In genomic region chr2:168565538-168566253, GRCm38 (mm10) we compare ENCODE assay signal across 18 mouse cellular contexts. TPM values are rescaled to one million over a fixed set of nuclear protein-coding genes. Genes with fewer than 3 reads are reported as not detected.
DNase-seq lines count a peak whose midpoint lies in the region; ATAC-seq lines count a peak whose summit lies in the region.
"Had no signal": no experiment of that assay in that cellular context is flagged by ENCODE, and none has a peak within 500 bp of the region (broad histone marks: within the 10 kb centered on the region; RNA-seq: fewer than 3 reads in every experiment).

No protein-coding gene starts in this region.

- 80% methylated on average over 19 of the region's 19 CpGs for WGBS in heart, embryonic 12.5 days

- no peak overlapping the region for H3K4me3 ChIP-seq in heart, embryonic 12.5 days
- H3K4me3 ChIP-seq: embryonic facial prominence, embryonic 12.5 days; forebrain, embryonic 15.5 days; hindbrain, embryonic 10.5 days; intestine, embryonic 15.5 days; midbrain, embryonic 13.5 days had no signal

- no peak overlapping the region for H3K9ac ChIP-seq in heart, embryonic 12.5 days
- H3K9ac ChIP-seq: embryonic facial prominence, embryonic 12.5 days; forebrain, embryonic 15.5 days; intestine, embryonic 15.5 days; midbrain, embryonic 13.5 days had no signal

- peaks cover 51% of the 10 kb centered on the region for H3K4me1 ChIP-seq in heart, embryonic 12.5 days (replicated peaks)
- H3K4me1 ChIP-seq: forebrain, embryonic 15.5 days; midbrain, embryonic 13.5 days had no signal

- intact Hi-C loops in heart, postnatal 10 days (cut with DNase I), result no loop called here
- intact Hi-C loops in left cerebral cortex, postnatal 4 days (cut with DNase I), result no loop called here

- peak; percentile 62 to 69 for DNase-seq in heart, postnatal 10 days
- DNase-seq in left cerebral cortex, postnatal 4 days, result peak; percentile 23
- DNase-seq in left cerebral cortex, adult 8-10 months (ENCODE audit: low spot score in 2 of 2), result no peak
- DNase-seq in 416B (ENCODE audit: low read depth), result peak; percentile 60
- no peak for DNase-seq in cerebellum, postnatal 25 days
- DNase-seq: adrenal gland, postnatal 14 days; cerebellum, adult 18-20 months; kidney, postnatal 36 days; right cerebral cortex, postnatal 25 days; thymus, postnatal 25 days had no signal

- peaks cover 5% of the 10 kb centered on the region; the same call in 1 of the 2 replicates for H3K9me3 ChIP-seq in heart, embryonic 12.5 days (replicated peaks)
- H3K9me3 ChIP-seq: embryonic facial prominence, embryonic 12.5 days; forebrain, embryonic 15.5 days; midbrain, embryonic 13.5 days had no signal

- peaks cover 7% of the 10 kb centered on the region for H3K27me3 ChIP-seq in heart, embryonic 12.5 days (replicated peaks)
- H3K27me3 ChIP-seq: forebrain, embryonic 15.5 days; intestine, embryonic 15.5 days; midbrain, embryonic 13.5 days had no signal

- peaks cover 48% of the 10 kb centered on the region for H3K36me3 ChIP-seq in heart, embryonic 12.5 days
- H3K36me3 ChIP-seq: embryonic facial prominence, embryonic 12.5 days; forebrain, embryonic 15.5 days; hindbrain, embryonic 10.5 days; intestine, embryonic 15.5 days; midbrain, embryonic 13.5 days had no signal

- H3K27ac ChIP-seq in heart, embryonic 12.5 days (ENCODE audit: poor library complexity, severe bottlenecking), result no peak overlapping the region
- H3K27ac ChIP-seq: embryonic facial prominence, embryonic 12.5 days; forebrain, embryonic 15.5 days; hindbrain, embryonic 10.5 days; intestine, embryonic 15.5 days; macrophage; midbrain, embryonic 13.5 days had no signal

- H3K4me2 ChIP-seq in heart, embryonic 12.5 days, result no peak overlapping the region
- H3K4me2 ChIP-seq: embryonic facial prominence, embryonic 12.5 days; forebrain, embryonic 15.5 days; intestine, embryonic 15.5 days; midbrain, embryonic 13.5 days had no signal

- ATAC-seq in heart, embryonic 12.5 days (ENCODE audit: insufficient number of reproducible peaks, low FRiP score), result no peak
- ATAC-seq in granulocyte monocyte progenitor cell, adult 5-6 weeks (replicated peaks; ENCODE audit: poor library complexity, severe bottlenecking), result peak; percentile 20; the same call in 1 of the 2 replicates
- ATAC-seq: forebrain, embryonic 15.5 days; intestine, embryonic 15.5 days; midbrain, embryonic 13.5 days had no signal

RNA-seq across cellular contexts. Expression of gene Nfatc2, which starts 35.8 kb away (rescaled TPM):
- 10 to 100 TPM; 16.3 to 21.3 TPM for total RNA-seq in heart, postnatal 10 days (2021)
- 9.9 and 12.5 TPM in 2 replicates for polyA plus RNA-seq in heart, embryonic 12.5 days (2016; fragmentation: Nextera tagmentation; extraction: Ambion mirVana)
- 1 to 10 TPM; 6.0 to 6.2 TPM for total RNA-seq in left cerebral cortex, postnatal 4 days (2021)
- total RNA-seq in left cerebral cortex, adult 8-10 months (2022), result 10 to 100 TPM; 15.2 to 16.8 (median 15.6) TPM
- 1.7 and 2.2 TPM in 2 replicates for total RNA-seq in granulocyte monocyte progenitor cell, adult 5-6 weeks (2014; fragmentation: Nextera tagmentation)
- total RNA-seq in granulocyte monocyte progenitor cell, adult 5-6 weeks (2017), result 0.17 and 0.46 TPM in 2 replicates

Comparison
In these comparisons a context has a peak if more than half of its experiments do, and no peak if none do; other contexts are left out.
1. DNase-seq: peak in heart, postnatal 10 days (2 of 2), left cerebral cortex, postnatal 4 days (single experiment) and 416B (single experiment); none in left cerebral cortex, adult 8-10 months (0 of 2) and cerebellum, postnatal 25 days (0 of 2).